Mouse (Mus musculus) liver, embryonic 11.5 days (tissue): ENCODE measurements around the gene Olfr631. TPM values are rescaled to one million over a fixed set of nuclear protein-coding genes. Genes with fewer than 3 reads are reported as not detected.

ENCODE experiments used
- ATAC-seq: fragments of 200-750 bp; cut with Nextera tagmentation; replicated peaks from 2 replicates; pipeline ENCODE4 v1.8.0; 2017; ENCODE audit warnings: moderate number of reproducible peaks, mild to moderate bottlenecking, moderate TSS enrichment, moderate library complexity; ENCODE audit not compliant: low FRiP score
- DNase-seq: peaks from one replicate; pipeline ENCODE4 v3.0.0-alpha.2; 2017; ENCODE audit warnings: low spot score
- H3K27ac ChIP-seq: fragments of 300-500 bp; sonication (generic); 2 replicates; pipeline ENCODE4 v1.5.1; 2014; ENCODE audit warnings: mild to moderate bottlenecking, low read depth, low read length, control low read depth
- H3K27me3 ChIP-seq: fragments of 300-500 bp; sonication (generic); replicated peaks from 2 replicates; pipeline ENCODE4 v1.6.1; 2014; ENCODE audit warnings: low read length, mixed read lengths; ENCODE audit not compliant: control insufficient read depth, insufficient read depth
- H3K36me3 ChIP-seq: fragments of 300-500 bp; sonication (generic); 2 replicates; pipeline ENCODE4 v1.6.1; 2014; ENCODE audit warnings: mild to moderate bottlenecking, low read length, moderate library complexity, mixed read lengths; ENCODE audit not compliant: control insufficient read depth, insufficient read depth
- H3K4me1 ChIP-seq: fragments of 300-500 bp; sonication (generic); replicated peaks from 2 replicates; pipeline ENCODE4 v1.6.1; 2014; ENCODE audit warnings: low read length, mixed read lengths; ENCODE audit not compliant: control insufficient read depth, insufficient read depth
- H3K4me2 ChIP-seq: fragments of 300-500 bp; sonication (generic); 2 replicates; pipeline ENCODE4 v1.6.1; 2014; ENCODE audit warnings: mild to moderate bottlenecking, control low read depth, moderate library complexity
- H3K4me3 ChIP-seq: fragments of 300-500 bp; sonication (generic); 2 replicates; pipeline ENCODE4 v1.5.1; 2014; ENCODE audit warnings: low read depth, low read length, control low read depth
- H3K9ac ChIP-seq: fragments of 300-500 bp; sonication (generic); 2 replicates; pipeline ENCODE4 v1.6.1; 2014; ENCODE audit warnings: low read depth, low read length, control low read depth
- H3K9me3 ChIP-seq: fragments of 300-500 bp; sonication (generic); 2 replicates; pipeline ENCODE4 v1.6.1; 2016; ENCODE audit warnings: low read length, inconsistent platforms, mixed read lengths; ENCODE audit not compliant: control insufficient read depth
- WGBS: fragments of 180-500 bp; shearing (Covaris S2); extraction: QIAGEN DNeasy Blood & Tissue Kit; methylation state at CpG from one replicate; pipeline ENCODE4 v1.1.7; 2014; 5-methylcytosine and 5-hydroxymethylcytosine counted together
- polyA plus RNA-seq: library from polyadenylated mRNA; unstranded; fragments of >200 nt; fragmentation: Nextera tagmentation; extraction: Ambion mirVana; gene quantifications from 2 replicates; pipeline ENCODE4 v1.2.1, GENCODE M21; 2014

Gene Olfr631
- not detected in 2 replicates for polyA plus RNA-seq

DNA sequence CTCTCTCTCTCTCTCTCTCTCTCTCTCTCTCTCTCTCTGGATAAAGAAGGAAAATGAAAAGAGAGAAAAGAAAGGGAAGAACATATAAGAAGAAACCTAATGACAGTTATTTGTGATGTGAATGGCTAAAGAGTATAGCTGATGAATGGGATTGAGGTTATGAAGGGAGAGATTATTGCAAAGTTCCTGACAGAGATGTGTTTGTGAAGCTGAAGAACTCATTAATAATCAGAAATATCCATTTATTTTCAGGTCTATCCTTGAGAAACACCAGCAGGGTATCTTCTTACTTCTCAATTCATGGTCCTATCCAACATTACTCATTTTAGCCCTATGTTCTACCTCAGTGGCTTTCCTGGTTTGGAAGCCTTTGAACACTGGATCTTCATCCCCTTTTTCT, at the start of gene Olfr631:
TSS of gene Olfr631 (plus strand) at position 301 of the 400 bp plus-strand sequence.
- ATAC-seq (no peak), DNase-seq (no peak)
- no peak within 1 kb of the TSS for H3K4me2 ChIP-seq
- no peaks in the 10 kb centered on the region for H3K27me3 ChIP-seq
- H3K9me3 ChIP-seq, result no peaks in the 10 kb centered on the region
- no peak within 1 kb of the TSS for H3K27ac ChIP-seq
- no peak within 1 kb of the TSS for H3K4me3 ChIP-seq
- no peak within 1 kb of the TSS for H3K9ac ChIP-seq
- H3K4me1 ChIP-seq, result no peaks in the 10 kb centered on the region
- no peaks in the 10 kb centered on the region for H3K36me3 ChIP-seq

GRCm38 (mm10) chr7:103886152-103886551, 42.5 kb upstream of the Olfr631 start, which contains the start of gene Olfr66:
Gene Olfr66 (minus strand): TSS chr7:103886252.
- Histone ChIP-seq H3K9me3 (no peaks in the 10 kb centered on the region), H3K4me2 (no peak within 1 kb of the TSS), H3K27me3 (no peaks in the 10 kb centered on the region), H3K4me3 (no peak within 1 kb of the TSS), H3K4me1 (no peaks in the 10 kb centered on the region), H3K9ac (no peak within 1 kb of the TSS), H3K36me3 (no peaks in the 10 kb centered on the region), H3K27ac (no peak within 1 kb of the TSS)
- ATAC-seq (no peak), DNase-seq (no peak)

- Histone ChIP-seq H3K4me3 (no peak within 1 kb of the TSS), H3K4me1 (no peaks in the 10 kb centered on the region), H3K27ac (no peak within 1 kb of the TSS), H3K4me2 (no peak within 1 kb of the TSS), H3K9ac (no peak within 1 kb of the TSS), H3K9me3 (no peaks in the 10 kb centered on the region), H3K36me3 (no peaks in the 10 kb centered on the region), H3K27me3 (no peaks in the 10 kb centered on the region)
- ATAC-seq (no peak), DNase-seq (no peak)
- 87% methylated on average over 1 of the region's 1 CpGs for WGBS
These were observed 34.2 kb upstream of the Olfr631 start, which contains the start of gene Olfr64 for GRCm38 (mm10) chr7:103894385-103894784. Gene Olfr64 (minus strand): TSS chr7:103894485.

DNA sequence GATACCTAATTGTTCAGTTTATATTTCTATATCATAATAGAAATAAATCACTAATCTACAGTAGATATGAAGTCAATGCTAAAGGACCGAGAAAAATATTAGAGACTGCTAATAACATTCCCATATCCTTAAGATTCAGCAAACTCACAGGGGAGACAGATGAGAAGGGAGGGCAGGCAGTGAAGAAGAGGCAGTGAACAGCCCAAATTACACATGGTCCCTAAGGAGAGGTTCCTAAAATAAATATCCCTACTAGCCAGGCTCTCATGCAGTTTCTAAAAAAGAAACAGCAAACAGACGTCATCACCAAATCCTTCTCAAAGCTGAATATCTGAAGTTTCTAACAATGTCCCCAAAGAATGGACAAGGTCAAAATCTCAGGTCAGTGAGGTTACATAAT, 25.4 kb upstream of the Olfr631 start, which contains the start of gene Olfr65:
TSS of gene Olfr65 (plus strand) at position 301 of the 400 bp plus-strand sequence.
- ATAC-seq (no peak), DNase-seq (no peak)
- WGBS, result 75% methylated on average over 2 of the region's 2 CpGs
- Histone ChIP-seq H3K4me3 (no peak within 1 kb of the TSS), H3K27me3 (no peaks in the 10 kb centered on the region), H3K27ac (no peak within 1 kb of the TSS), H3K4me2 (no peak within 1 kb of the TSS), H3K36me3 (no peaks in the 10 kb centered on the region), H3K9me3 (no peaks in the 10 kb centered on the region), H3K4me1 (no peaks in the 10 kb centered on the region), H3K9ac (no peak within 1 kb of the TSS)

DNA sequence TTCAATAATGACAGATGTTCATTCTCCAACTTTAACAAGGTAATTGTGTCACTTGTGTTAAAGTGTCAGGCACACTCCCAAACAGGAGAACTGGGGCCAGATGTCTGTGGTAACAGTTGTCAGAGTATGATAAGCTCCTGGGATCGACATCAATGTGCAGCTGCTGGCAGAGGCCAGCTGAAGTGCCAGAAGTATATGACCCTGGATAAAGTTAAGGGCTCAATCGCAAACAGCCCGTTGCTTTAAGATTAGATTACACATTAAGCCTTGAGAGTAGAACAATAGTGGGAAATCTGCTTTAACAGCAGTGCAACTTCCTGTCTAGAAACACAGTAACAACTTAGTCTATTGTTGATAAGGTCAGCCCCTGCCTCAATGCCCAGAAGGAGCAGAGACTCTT, 18.6 kb upstream of the Olfr631 start:
- Histone ChIP-seq H3K4me2 (peak overlapping the region; percentile 18; the same call in 1 of the 2 replicates), H3K9me3 (no peaks in the 10 kb centered on the region), H3K27ac (peak overlapping the region; percentile 1; the same call in 1 of the 2 replicates), H3K9ac (no peak overlapping the region), H3K27me3 (no peaks in the 10 kb centered on the region), H3K4me1 (peaks cover 33% of the 10 kb centered on the region), H3K4me3 (no peak overlapping the region), H3K36me3 (no peaks in the 10 kb centered on the region)
- 11% methylated on average over 3 of the region's 3 CpGs for WGBS
- ATAC-seq, result peak; percentile 98
- DNase-seq, result peak; percentile 37

GRCm38 (mm10) chr7:103912969-103913511, 15.6 kb upstream of the Olfr631 start:
- DNase-seq (no peak), ATAC-seq (peak; percentile 31; the same call in 1 of the 2 replicates)
- Histone ChIP-seq H3K9me3 (no peaks in the 10 kb centered on the region), H3K9ac (no peak overlapping the region), H3K4me1 (peaks cover 35% of the 10 kb centered on the region), H3K4me3 (no peak overlapping the region), H3K27me3 (no peaks in the 10 kb centered on the region), H3K27ac (peak overlapping the region; percentile 44), H3K36me3 (no peaks in the 10 kb centered on the region), H3K4me2 (no peak overlapping the region)
- 32% methylated on average over 8 of the region's 8 CpGs for WGBS

GRCm38 (mm10) chr7:103915338-103915737, 13.3 kb upstream of the Olfr631 start:
- Histone ChIP-seq H3K9ac (no peak overlapping the region), H3K4me1 (peaks cover 26% of the 10 kb centered on the region), H3K4me3 (no peak overlapping the region), H3K9me3 (no peaks in the 10 kb centered on the region), H3K27me3 (no peaks in the 10 kb centered on the region), H3K4me2 (no peak overlapping the region), H3K27ac (0 out of 2 replicates have a peak overlapping the region, but pooled peaks have one; percentile 65), H3K36me3 (no peaks in the 10 kb centered on the region)
- ATAC-seq, result peak; percentile 94
- DNase-seq, result no peak

DNA sequence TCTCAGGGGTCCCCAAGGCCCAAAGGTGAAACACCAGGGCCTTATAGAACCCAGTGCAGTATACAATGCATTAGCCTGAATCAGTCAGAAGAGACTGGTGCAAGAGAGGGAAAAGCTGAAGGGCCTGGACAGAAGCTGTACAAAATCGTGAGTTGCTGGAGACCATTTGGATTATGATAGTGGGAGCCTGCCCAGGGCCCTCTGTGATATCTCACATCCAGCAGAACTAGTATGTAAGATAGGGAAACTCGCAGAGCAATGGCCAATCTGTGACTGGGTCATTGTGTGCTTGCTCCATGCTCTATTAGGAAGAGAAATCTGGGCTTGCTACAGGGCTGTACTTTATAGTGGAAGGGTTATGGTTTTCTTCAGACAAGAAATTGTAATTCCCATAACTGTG, 5.6 kb downstream of the Olfr631 start, which contains the start of gene Olfr632:
TSS of gene Olfr632 (plus strand) at position 84 of the 400 bp plus-strand sequence.
- 49% methylated on average over 2 of the region's 2 CpGs for WGBS
- peak; percentile 46; the same call in 1 of the 2 replicates for ATAC-seq
- Histone ChIP-seq H3K36me3 (no peaks in the 10 kb centered on the region), H3K4me3 (no peak within 1 kb of the TSS), H3K4me2 (no peak within 1 kb of the TSS), H3K9ac (no peak within 1 kb of the TSS), H3K27ac (no peak within 1 kb of the TSS), H3K27me3 (no peaks in the 10 kb centered on the region), H3K9me3 (no peaks in the 10 kb centered on the region), H3K4me1 (no peaks in the 10 kb centered on the region)
- DNase-seq, result no peak

DNA sequence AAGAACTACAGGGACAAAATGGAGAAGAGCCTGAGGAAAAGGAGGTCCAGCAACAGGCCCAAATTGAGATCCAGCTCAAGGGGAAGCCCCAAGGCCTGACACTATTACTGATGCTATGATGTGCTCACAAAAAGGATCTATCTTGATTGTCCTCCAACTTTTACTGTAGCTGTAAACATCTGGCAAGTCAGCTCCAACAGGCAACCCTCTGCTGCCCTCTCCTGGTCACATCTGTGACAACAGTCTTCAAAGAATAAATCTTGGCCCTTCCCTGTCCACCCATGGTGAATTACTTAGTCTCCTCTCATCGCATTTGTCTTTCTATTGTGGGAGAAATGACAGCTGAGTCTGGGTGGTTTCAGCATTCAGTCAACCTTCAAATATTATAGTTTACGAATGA, 14.1 kb downstream of the Olfr631 start:
- Histone ChIP-seq H3K36me3 (no peaks in the 10 kb centered on the region), H3K27ac (no peak overlapping the region), H3K9me3 (no peaks in the 10 kb centered on the region), H3K4me2 (no peak overlapping the region), H3K4me1 (no peaks in the 10 kb centered on the region), H3K9ac (no peak overlapping the region), H3K27me3 (no peaks in the 10 kb centered on the region), H3K4me3 (no peak overlapping the region)
- 17% methylated on average over 2 of the region's 2 CpGs for WGBS
- DNase-seq, result peak; percentile 56
- ATAC-seq, result peak; percentile 60
